Mouse (Mus musculus): ENCODE data around the gene Eif5b. TPM values are rescaled to one million over a fixed set of nuclear protein-coding genes. Genes with fewer than 3 reads are reported as not detected.

Eif5b gene
- polyA plus RNA-seq, 1 experiment from 2014 or later: 29.5 TPM

- Histone ChIP-seq H3K4me1 (ENCODE audit: control insufficient read depth, insufficient read depth, low read length) (peaks cover 11% of the 10 kb centered on the region), H3K27me3 (ENCODE audit: control insufficient read depth, insufficient read depth, low read length) (no peaks in the 10 kb centered on the region), H3K9me3 (ENCODE audit: control insufficient read depth, low read depth, low read length) (no peaks in the 10 kb centered on the region), H3K4me2 (replicated peaks; ENCODE audit: low read depth, low read length) (peak overlapping the region; percentile 63), H3K27ac (ENCODE audit: low read length) (peak overlapping the region; percentile 89), H3K36me3 (ENCODE audit: control insufficient read depth, insufficient read depth, low read length) (peaks cover 20% of the 10 kb centered on the region), H3K9ac (replicated peaks; ENCODE audit: low read depth, low read length) (peak overlapping the region; percentile 92), H3K4me3 (ENCODE audit: low read depth, low read length) (peak overlapping the region; percentile 99)
- 4% methylated on average over 34 of the region's 47 CpGs for WGBS
- ATAC-seq (ENCODE audit: insufficient number of reproducible peaks, insufficient read depth, low FRiP score, low read depth): peak; percentile 16; the same call in 1 of the 2 replicates
These were observed 775 bp downstream of the Eif5b start for GRCm38 (mm10) chr1:37998371-37999199.

- H3K4me3 ChIP-seq (ENCODE audit: low read depth, low read length): 0 out of 2 replicates have a peak overlapping the region, but pooled peaks have one; percentile 99
These were observed 1.7 kb downstream of the Eif5b start for GRCm38 (mm10) chr1:37999552-37999951.

GRCm38 (mm10) chr1:38000844-38001243 is 3.0 kb downstream of the Eif5b start:
- Histone ChIP-seq H3K9ac (replicated peaks; ENCODE audit: low read depth, low read length) (no peak overlapping the region), H3K27me3 (ENCODE audit: control insufficient read depth, insufficient read depth, low read length) (no peaks in the 10 kb centered on the region), H3K9me3 (ENCODE audit: control insufficient read depth, low read depth, low read length) (no peaks in the 10 kb centered on the region), H3K36me3 (ENCODE audit: control insufficient read depth, insufficient read depth, low read length) (no peaks in the 10 kb centered on the region), H3K4me1 (ENCODE audit: control insufficient read depth, insufficient read depth, low read length) (peaks cover 11% of the 10 kb centered on the region), H3K4me3 (ENCODE audit: low read depth, low read length) (no peak overlapping the region), H3K27ac (ENCODE audit: low read length) (no peak overlapping the region), H3K4me2 (replicated peaks; ENCODE audit: low read depth, low read length) (no peak overlapping the region)
- WGBS: 87% methylated on average over 8 of the region's 8 CpGs
- no peak for ATAC-seq (ENCODE audit: insufficient number of reproducible peaks, insufficient read depth, low FRiP score, low read depth)

More at GRCm38 (mm10) chr1:37999552-37999951, 1.7 kb downstream of the Eif5b start:
- Histone ChIP-seq H3K4me2 (replicated peaks; ENCODE audit: low read depth, low read length) (peak overlapping the region; percentile 63), H3K9ac (replicated peaks; ENCODE audit: low read depth, low read length) (no peak overlapping the region), H3K36me3 (ENCODE audit: control insufficient read depth, insufficient read depth, low read length) (peaks cover 10% of the 10 kb centered on the region), H3K27me3 (ENCODE audit: control insufficient read depth, insufficient read depth, low read length) (no peaks in the 10 kb centered on the region), H3K4me1 (ENCODE audit: control insufficient read depth, insufficient read depth, low read length) (peaks cover 11% of the 10 kb centered on the region), H3K9me3 (ENCODE audit: control insufficient read depth, low read depth, low read length) (no peaks in the 10 kb centered on the region), H3K27ac (ENCODE audit: low read length) (no peak overlapping the region)
- WGBS: 71% methylated on average over 3 of the region's 3 CpGs
- no peak for ATAC-seq (ENCODE audit: insufficient number of reproducible peaks, insufficient read depth, low FRiP score, low read depth)

GRCm38 (mm10) chr1:38001956-38002355 is 4.1 kb downstream of the Eif5b start:
- WGBS: 94% methylated on average over 9 of the region's 9 CpGs
- Histone ChIP-seq H3K27me3 (ENCODE audit: control insufficient read depth, insufficient read depth, low read length) (no peaks in the 10 kb centered on the region), H3K27ac (ENCODE audit: low read length) (no peak overlapping the region), H3K36me3 (ENCODE audit: control insufficient read depth, insufficient read depth, low read length) (no peaks in the 10 kb centered on the region), H3K4me3 (ENCODE audit: low read depth, low read length) (no peak overlapping the region), H3K9me3 (ENCODE audit: control insufficient read depth, low read depth, low read length) (no peaks in the 10 kb centered on the region), H3K4me2 (replicated peaks; ENCODE audit: low read depth, low read length) (no peak overlapping the region), H3K4me1 (ENCODE audit: control insufficient read depth, insufficient read depth, low read length) (peaks cover 8% of the 10 kb centered on the region), H3K9ac (replicated peaks; ENCODE audit: low read depth, low read length) (no peak overlapping the region)
- ATAC-seq (ENCODE audit: insufficient number of reproducible peaks, insufficient read depth, low FRiP score, low read depth): no peak

GRCm38 (mm10) chr1:38003046-38003445 is 5.2 kb downstream of the Eif5b start:
- Histone ChIP-seq H3K4me2 (replicated peaks; ENCODE audit: low read depth, low read length) (no peak overlapping the region), H3K4me1 (ENCODE audit: control insufficient read depth, insufficient read depth, low read length) (peaks cover 8% of the 10 kb centered on the region), H3K36me3 (ENCODE audit: control insufficient read depth, insufficient read depth, low read length) (no peaks in the 10 kb centered on the region), H3K9ac (replicated peaks; ENCODE audit: low read depth, low read length) (no peak overlapping the region), H3K27ac (ENCODE audit: low read length) (no peak overlapping the region), H3K9me3 (ENCODE audit: control insufficient read depth, low read depth, low read length) (no peaks in the 10 kb centered on the region), H3K27me3 (ENCODE audit: control insufficient read depth, insufficient read depth, low read length) (no peaks in the 10 kb centered on the region), H3K4me3 (ENCODE audit: low read depth, low read length) (no peak overlapping the region)
- no peak for ATAC-seq (ENCODE audit: insufficient number of reproducible peaks, insufficient read depth, low FRiP score, low read depth)
- 83% methylated on average over 3 of the region's 3 CpGs for WGBS

GRCm38 (mm10) chr1:38006741-38007140 is 8.9 kb downstream of the Eif5b start:
- H3K36me3 ChIP-seq (ENCODE audit: control insufficient read depth, insufficient read depth, low read length): no peaks in the 10 kb centered on the region
- no peak for ATAC-seq (ENCODE audit: insufficient number of reproducible peaks, insufficient read depth, low FRiP score, low read depth)
- H3K9ac ChIP-seq (replicated peaks; ENCODE audit: low read depth, low read length): no peak overlapping the region
- H3K27me3 ChIP-seq (ENCODE audit: control insufficient read depth, insufficient read depth, low read length): no peaks in the 10 kb centered on the region
- no peaks in the 10 kb centered on the region for H3K9me3 ChIP-seq (ENCODE audit: control insufficient read depth, low read depth, low read length)
- 66% methylated on average over 3 of the region's 3 CpGs for WGBS
- no peak overlapping the region for H3K4me3 ChIP-seq (ENCODE audit: low read depth, low read length)
- no peaks in the 10 kb centered on the region for H3K4me1 ChIP-seq (ENCODE audit: control insufficient read depth, insufficient read depth, low read length)
- H3K4me2 ChIP-seq (replicated peaks; ENCODE audit: low read depth, low read length): no peak overlapping the region
- H3K27ac ChIP-seq (ENCODE audit: low read length): no peak overlapping the region

GRCm38 (mm10) chr1:38011647-38012046 is 13.8 kb downstream of the Eif5b start:
- no peaks in the 10 kb centered on the region for H3K27me3 ChIP-seq (ENCODE audit: control insufficient read depth, insufficient read depth, low read length)
- ATAC-seq (ENCODE audit: insufficient number of reproducible peaks, insufficient read depth, low FRiP score, low read depth): peak; percentile 65; the same call in 1 of the 2 replicates
- no peaks in the 10 kb centered on the region for H3K36me3 ChIP-seq (ENCODE audit: control insufficient read depth, insufficient read depth, low read length)
- no peaks in the 10 kb centered on the region for H3K4me1 ChIP-seq (ENCODE audit: control insufficient read depth, insufficient read depth, low read length)
- H3K9me3 ChIP-seq (ENCODE audit: control insufficient read depth, low read depth, low read length): no peaks in the 10 kb centered on the region
- WGBS: 84% methylated on average over 6 of the region's 6 CpGs
- no peak overlapping the region for H3K4me2 ChIP-seq (replicated peaks; ENCODE audit: low read depth, low read length)
- no peak overlapping the region for H3K4me3 ChIP-seq (ENCODE audit: low read depth, low read length)
- H3K9ac ChIP-seq (replicated peaks; ENCODE audit: low read depth, low read length): no peak overlapping the region
- no peak overlapping the region for H3K27ac ChIP-seq (ENCODE audit: low read length)

- Histone ChIP-seq H3K36me3 (ENCODE audit: control insufficient read depth, insufficient read depth, low read length) (no peaks in the 10 kb centered on the region), H3K9ac (replicated peaks; ENCODE audit: low read depth, low read length) (no peak overlapping the region), H3K27me3 (ENCODE audit: control insufficient read depth, insufficient read depth, low read length) (no peaks in the 10 kb centered on the region), H3K27ac (ENCODE audit: low read length) (no peak overlapping the region), H3K9me3 (ENCODE audit: control insufficient read depth, low read depth, low read length) (no peaks in the 10 kb centered on the region), H3K4me1 (ENCODE audit: control insufficient read depth, insufficient read depth, low read length) (no peaks in the 10 kb centered on the region), H3K4me3 (ENCODE audit: low read depth, low read length) (no peak overlapping the region), H3K4me2 (replicated peaks; ENCODE audit: low read depth, low read length) (no peak overlapping the region)
- no peak for ATAC-seq (ENCODE audit: insufficient number of reproducible peaks, insufficient read depth, low FRiP score, low read depth)
- 86% methylated on average over 3 of the region's 3 CpGs for WGBS
These were observed 14.3 kb downstream of the Eif5b start for GRCm38 (mm10) chr1:38012104-38012503.
